Mouse (Mus musculus) cerebellum, adult 11 months (tissue): ENCODE results near the gene Evc.

Source experiments
- DNase-seq: peaks from one replicate; pipeline ENCODE4 v3.0.0; 2022

Evc gene

GRCm38 (mm10) chr5:37336485-37337105 lies at the start of gene Evc:
Evc (minus strand) TSS chr5:37336894.
- DNase-seq = peak; percentile 7

- DNase-seq = no peak
Observed at GRCm38 (mm10) chr5:37383570-37383969, 46.9 kb upstream of the Evc start.

DNA sequence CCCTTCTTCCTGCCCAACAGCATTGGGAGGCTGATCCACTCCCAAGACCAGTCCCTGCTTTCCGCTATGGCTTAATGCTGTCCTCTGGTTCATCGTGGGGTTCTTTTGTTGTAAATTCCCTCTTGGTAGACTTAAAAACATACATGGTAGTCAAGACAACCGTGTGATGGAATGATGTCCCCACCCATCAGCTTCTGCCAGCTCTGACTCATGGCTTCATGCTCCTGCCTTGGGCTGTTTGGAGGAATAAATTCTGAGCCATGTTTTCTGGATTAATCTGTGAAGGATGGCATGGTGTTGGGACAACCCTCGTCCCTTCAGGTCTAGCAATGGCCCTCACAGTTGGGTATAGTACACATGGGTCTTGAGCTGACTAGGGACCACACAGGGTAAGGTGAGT lies 43.9 kb upstream of the Evc start:
- no peak for DNase-seq

- no peak for DNase-seq
Observed at GRCm38 (mm10) chr5:37377376-37377775, 40.7 kb upstream of the Evc start.

GRCm38 (mm10) chr5:37368796-37369195 lies 32.1 kb upstream of the Evc start:
- DNase-seq = no peak

- no peak for DNase-seq
Observed at GRCm38 (mm10) chr5:37365751-37366150, 29.1 kb upstream of the Evc start.

GRCm38 (mm10) chr5:37363284-37363683 lies 26.6 kb upstream of the Evc start:
- no peak for DNase-seq

DNA sequence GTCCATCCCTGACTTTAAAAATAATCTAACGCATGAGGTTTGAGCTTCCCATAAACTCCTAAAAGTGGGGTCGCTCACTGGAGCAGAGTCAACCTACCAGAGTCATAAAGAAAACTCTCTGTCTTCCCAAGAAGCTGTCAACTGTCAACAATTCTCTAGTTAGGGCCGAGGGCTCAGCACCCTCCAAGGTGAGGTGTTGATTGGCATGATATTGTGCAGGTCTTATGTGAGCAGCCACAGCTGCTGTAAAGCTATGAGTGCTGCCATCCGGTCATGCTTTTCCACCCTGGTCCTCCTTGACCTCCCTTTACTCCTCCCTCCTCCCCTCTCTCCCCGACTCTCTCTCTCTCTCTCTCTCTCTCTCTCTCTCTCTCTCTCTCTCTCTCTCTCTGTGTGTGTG lies 25.9 kb upstream of the Evc start:
- DNase-seq = no peak

DNA sequence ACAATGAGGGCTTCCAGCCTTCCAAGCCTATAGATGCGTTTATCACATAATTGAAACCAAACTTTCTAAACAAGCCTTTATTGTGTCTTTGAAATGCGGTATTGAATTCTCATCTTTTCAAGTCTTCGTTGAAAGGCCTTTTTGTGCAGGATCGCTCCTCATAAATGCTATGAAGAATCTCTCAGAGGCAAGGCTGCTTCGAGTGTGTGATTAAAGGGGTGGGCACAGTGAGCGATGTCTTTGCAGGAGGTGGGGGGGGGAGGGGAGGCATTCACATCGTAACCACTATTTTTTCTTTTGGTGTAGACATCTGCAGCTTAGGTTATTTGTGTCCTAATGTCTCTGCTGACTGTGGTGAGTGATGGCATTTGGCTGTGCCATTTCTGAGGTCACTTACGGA lies 19.3 kb upstream of the Evc start:
- DNase-seq = no peak

DNA sequence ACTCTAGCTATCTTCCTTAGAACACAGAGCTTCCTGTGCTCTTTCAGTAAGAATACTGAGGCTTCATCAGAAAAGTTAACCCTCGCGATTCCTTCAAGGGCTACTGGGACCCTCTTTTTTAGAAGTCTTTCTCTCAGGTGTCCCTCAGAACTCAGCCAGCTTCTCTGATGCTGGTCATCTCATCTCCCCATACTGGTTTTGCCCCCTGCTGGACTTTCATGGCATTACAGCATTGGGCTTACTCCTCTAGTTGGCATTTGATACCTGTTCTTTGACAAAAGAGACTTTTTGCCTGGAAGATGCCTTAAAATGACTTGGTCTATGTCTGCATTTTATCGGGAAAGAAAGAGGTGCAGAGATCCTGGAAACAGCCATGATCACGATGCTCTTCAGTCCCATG lies 17.7 kb upstream of the Evc start:
- peak; percentile 13 for DNase-seq

DNA sequence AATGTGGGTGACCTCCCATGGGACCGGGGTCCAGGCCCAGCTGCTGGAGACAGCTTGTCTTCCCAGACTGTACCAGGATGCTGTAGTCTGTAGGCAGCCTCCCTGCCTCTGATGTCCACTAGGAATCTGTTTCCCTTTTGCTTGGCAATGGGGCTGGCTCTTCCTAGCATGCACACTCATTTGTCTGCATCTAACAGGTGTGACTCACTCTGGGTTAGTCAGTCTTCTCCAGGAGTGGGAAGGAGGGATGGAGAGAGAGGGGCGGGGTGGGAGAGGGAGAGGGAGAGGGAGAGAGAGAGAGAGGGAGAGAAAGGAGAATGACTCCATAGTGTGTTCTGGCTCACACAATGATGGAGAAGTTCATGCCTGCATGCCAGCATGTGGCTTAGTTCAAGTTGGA lies 15.1 kb upstream of the Evc start:
- no peak for DNase-seq

DNA sequence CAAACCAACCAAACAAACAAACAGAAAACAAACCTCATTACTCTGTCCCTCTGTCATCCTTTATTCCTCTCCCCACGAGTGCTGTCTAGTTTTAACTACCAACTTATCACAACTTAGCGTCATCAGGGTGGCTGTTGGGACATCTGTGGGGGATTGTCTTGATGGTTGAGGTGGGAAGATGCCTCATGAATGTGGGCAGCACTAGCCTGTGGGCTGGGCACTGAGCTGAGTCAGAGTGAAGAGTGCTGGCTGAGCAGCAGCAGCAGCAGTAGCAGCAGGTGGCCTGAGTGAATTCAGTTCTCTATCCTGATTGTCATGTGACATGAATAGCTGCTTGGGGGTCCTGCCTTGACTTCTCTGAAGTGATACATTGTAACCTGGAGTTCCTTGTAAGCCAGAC lies 7.3 kb upstream of the Evc start:
- DNase-seq = no peak

- no peak for DNase-seq
Observed at GRCm38 (mm10) chr5:37338288-37338687, 1.6 kb upstream of the Evc start, which contains the start of gene Evc2. Evc2 (plus strand) TSS chr5:37338499.

- no peak for DNase-seq
Observed at GRCm38 (mm10) chr5:37337696-37338095, 1.0 kb upstream of the Evc start.

DNA sequence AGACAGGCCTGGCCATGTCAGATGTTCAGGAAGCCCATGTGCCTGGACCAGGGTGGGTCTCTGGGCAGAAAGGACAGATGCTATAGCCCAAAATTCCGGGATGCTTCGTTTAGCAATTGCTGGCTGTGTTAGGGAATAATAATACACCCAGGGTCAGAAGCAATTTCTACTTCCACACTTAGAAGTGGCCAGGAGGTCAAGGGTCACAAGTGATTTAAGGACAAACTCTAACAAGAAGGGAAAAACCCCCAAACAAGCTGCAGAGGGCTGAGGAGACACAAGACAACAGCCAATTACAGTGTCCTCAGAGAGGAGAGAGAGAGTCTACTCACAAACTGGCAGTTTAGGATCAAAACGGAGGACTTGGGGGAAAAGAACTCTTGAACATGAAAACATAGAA lies 1.6 kb downstream of the Evc start:
- no peak for DNase-seq

DNA sequence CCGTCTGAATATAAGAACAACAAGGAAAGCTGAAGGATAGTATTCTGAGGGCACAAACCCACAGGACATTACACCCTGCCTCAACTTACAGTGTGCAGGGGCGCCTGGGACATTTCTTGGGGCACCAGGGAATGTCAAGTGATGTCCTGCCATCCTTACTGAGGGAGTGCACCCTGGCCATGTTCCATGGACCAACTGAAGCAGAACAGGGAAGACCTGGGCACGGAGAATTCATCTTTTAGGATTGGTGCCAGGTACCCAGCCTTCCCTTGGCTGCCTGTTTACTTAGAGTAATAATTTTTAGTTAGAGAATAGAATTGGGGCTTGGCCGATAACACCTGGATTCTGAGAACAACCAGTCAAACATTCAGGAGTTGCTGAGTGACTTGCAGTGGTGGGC lies 4.6 kb downstream of the Evc start:
- no peak for DNase-seq

DNA sequence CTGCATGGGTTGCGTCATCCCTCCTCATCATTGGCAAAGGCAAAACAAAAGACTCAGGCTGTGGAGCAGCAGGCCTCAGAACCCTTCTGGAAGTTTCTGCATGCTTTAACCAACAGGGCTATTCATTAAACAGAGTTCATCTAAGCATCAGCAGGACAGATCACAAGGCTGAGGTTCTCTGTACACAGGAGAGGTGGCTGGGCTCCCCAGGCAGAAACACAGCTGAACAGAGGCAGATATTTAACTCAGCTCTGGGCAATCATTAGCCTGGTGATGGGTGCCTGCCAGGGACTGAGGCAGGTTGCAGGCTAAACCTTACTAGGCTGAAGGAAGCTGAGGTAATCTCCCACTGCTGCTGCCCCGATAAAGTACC lies 5.6 kb downstream of the Evc start:
- no peak for DNase-seq

- DNase-seq = no peak
Observed at GRCm38 (mm10) chr5:37330449-37331132, 6.1 kb downstream of the Evc start.

GRCm38 (mm10) chr5:37326675-37327074 lies 10.0 kb downstream of the Evc start:
- no peak for DNase-seq

DNA sequence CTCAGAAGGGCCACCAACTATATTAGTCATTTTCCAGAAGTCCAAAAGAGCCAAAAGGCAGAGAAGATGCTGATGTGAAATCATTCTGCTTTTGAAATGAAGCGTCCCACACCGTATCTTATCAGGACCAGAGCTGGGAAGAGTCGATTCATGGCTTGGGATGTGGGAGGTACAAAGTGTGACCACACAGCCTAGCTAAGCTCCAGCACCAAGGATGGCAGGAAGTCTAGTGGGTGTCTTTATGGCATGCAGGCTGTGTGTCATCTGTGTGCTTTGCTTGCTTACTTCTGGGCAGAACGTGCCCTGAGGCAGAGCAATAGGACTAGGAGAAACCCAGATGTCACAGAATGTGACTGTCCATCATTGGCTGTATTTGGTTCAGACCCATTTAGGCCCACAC lies 15.9 kb downstream of the Evc start:
- no peak for DNase-seq

DNA sequence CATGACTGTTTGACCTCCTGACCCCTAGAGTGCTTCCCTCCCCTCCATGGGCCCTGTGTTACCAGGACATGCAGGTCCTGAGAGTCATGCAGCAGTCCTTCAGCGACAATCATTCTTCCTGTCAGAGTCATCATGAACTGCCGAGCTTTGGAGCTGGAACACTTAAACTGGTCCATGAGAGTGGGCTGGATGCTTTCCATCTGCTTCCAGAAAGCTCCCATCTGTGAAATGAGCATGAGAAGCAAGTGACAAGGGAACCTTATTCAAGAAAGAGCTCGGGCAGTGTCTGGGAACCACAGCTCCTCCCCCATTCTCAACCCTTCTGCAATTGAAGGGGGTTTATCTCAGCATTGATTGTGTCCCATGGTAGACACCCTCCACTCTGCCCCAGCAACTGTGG lies 16.5 kb downstream of the Evc start:
- DNase-seq = no peak

DNA sequence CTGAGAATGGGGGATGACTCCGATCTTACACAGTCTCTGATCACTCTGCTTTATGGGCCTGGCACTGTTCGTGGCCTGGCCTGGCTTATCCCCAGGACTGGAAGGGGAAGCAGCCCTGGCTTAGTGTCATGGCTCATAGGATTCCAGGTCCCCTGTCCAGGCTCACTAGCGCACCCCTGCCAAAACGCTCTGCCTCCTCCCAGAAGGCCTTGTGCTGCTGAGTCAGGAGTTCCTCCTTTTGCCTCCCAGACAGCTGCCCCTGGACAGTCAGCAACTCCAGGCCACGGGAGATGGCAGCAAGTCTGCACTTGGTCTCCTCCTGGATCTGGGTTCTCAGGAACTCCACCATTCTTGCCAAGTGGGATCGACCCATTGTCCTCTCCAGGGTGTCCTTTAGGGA lies 18.0 kb downstream of the Evc start:
- no peak for DNase-seq

DNA sequence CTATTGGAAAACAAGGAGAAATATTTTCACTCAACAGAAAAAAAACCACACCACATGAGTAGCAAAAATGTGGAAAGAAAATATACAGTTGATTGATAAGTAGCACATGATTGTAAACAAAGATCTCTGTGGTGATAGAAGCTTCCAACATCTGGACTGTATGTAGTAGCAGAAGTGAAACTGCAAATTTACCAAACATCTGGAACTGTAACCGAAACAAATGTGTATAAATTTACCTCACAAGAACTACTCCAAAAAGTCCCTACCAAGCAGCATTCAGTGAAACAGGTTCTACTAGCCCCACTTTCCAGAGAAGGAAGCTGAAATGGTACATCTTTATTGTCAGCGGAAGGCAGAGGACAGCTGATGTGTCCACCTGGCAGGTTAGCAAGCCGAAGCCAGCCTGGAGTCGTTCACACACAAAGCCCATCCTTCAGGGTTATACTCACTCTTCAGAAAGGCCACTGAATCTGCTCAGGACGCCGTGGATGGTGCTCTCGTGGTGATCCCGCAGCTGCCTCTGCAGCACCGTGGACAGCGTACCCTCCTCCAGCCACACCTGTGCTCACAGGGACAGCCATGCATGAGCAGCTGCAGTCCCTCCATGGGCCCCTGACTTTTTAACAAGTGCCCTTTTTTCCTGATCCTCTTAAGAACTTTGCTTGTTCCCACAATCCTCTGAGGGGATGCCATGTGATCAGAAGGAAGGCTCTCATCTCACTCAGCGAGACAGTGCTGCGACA lies 23.5 kb downstream of the Evc start:
- DNase-seq = no peak

GRCm38 (mm10) chr5:37310026-37310425 lies 26.7 kb downstream of the Evc start:
- no peak for DNase-seq
